ENCODE assay signal across 8 mouse cellular contexts in genomic region chr16:35155391-35156305, GRCm38 (mm10). TPM values are rescaled to one million over a fixed set of nuclear protein-coding genes. Genes with fewer than 3 reads are reported as not detected.
DNase-seq lines count a peak whose midpoint lies in the region; ATAC-seq and TF ChIP-seq lines count a peak whose summit lies in the region.

No protein-coding gene starts in this region.

- no peak for TF ChIP-seq POLR2A in small intestine, adult 2 months (IDR thresholded peaks at IDR 0.05; ENCODE audit: low read depth, low read length)

- peak overlapping the region; percentile 67 for H3K27ac ChIP-seq in intestine, embryonic 14.5 days (ENCODE audit: low read depth)
- H3K27ac ChIP-seq in limb, embryonic 10.5 days: peak overlapping the region; percentile 81
- peak overlapping the region; percentile 60 for H3K27ac ChIP-seq in small intestine, adult 2 months (ENCODE audit: insufficient read depth, low read depth, low read length)

- peaks cover 56% of the 10 kb centered on the region for H3K27me3 ChIP-seq in intestine, embryonic 14.5 days (replicated peaks; ENCODE audit: control insufficient read depth, insufficient read depth, low read length)
- peaks cover 86% of the 10 kb centered on the region for H3K27me3 ChIP-seq in limb, embryonic 10.5 days (ENCODE audit: low read depth, poor library complexity, severe bottlenecking)
- H3K27me3 ChIP-seq in small intestine, adult 2 months (ENCODE audit: control insufficient read depth, insufficient read depth, low read length): peaks cover 43% of the 10 kb centered on the region

- under 1% methylated on average over 75 of the region's 87 CpGs for WGBS in intestine, embryonic 14.5 days
- 1% methylated on average over 87 of the region's 87 CpGs for WGBS in limb, embryonic 10.5 days
- WGBS in small intestine, adult 2 months: 3% methylated on average over 85 of the region's 87 CpGs

- no peaks in the 10 kb centered on the region for H3K9me3 ChIP-seq in intestine, embryonic 14.5 days (ENCODE audit: control insufficient read depth, low read length)
- H3K9me3 ChIP-seq in limb, embryonic 10.5 days (replicated peaks): no peaks in the 10 kb centered on the region

- H3K4me1 ChIP-seq in intestine, embryonic 14.5 days (replicated peaks; ENCODE audit: control insufficient read depth, insufficient read depth, low read length): peaks cover 9% of the 10 kb centered on the region
- peaks cover 41% of the 10 kb centered on the region for H3K4me1 ChIP-seq in limb, embryonic 10.5 days
- peaks cover 9% of the 10 kb centered on the region for H3K4me1 ChIP-seq in small intestine, adult 2 months (ENCODE audit: control insufficient read depth, insufficient read depth, insufficient read length, low read length)

- ATAC-seq in intestine, embryonic 14.5 days (replicated peaks; ENCODE audit: low FRiP score, low TSS enrichment, low read depth): peak; percentile 49

- no peaks in the 10 kb centered on the region for H3K36me3 ChIP-seq in intestine, embryonic 14.5 days (ENCODE audit: control insufficient read depth, insufficient read depth, low read length)
- H3K36me3 ChIP-seq in limb, embryonic 10.5 days: no peaks in the 10 kb centered on the region
- H3K36me3 ChIP-seq in small intestine, adult 2 months (ENCODE audit: control insufficient read depth, insufficient read depth, low read length): no peaks in the 10 kb centered on the region

- no peak for TF ChIP-seq CTCF in small intestine, adult 2 months (IDR thresholded peaks at IDR 0.05; ENCODE audit: extremely low read depth, insufficient read length, insufficient replicate concordance, low read depth, low read length)

- H3K9ac ChIP-seq in intestine, embryonic 14.5 days (ENCODE audit: low read length): peak overlapping the region; percentile 67

- H3K4me2 ChIP-seq in intestine, embryonic 14.5 days (ENCODE audit: low read length): peak overlapping the region; percentile 92

- peak overlapping the region; percentile 62 for H3K4me3 ChIP-seq in intestine, embryonic 14.5 days (ENCODE audit: low read depth, low read length)
- H3K4me3 ChIP-seq in limb, embryonic 10.5 days: peak overlapping the region; percentile 76
- peak overlapping the region; percentile 71 for H3K4me3 ChIP-seq in small intestine, adult 2 months (ENCODE audit: low read depth, low read length)

- peak; percentile 65 for DNase-seq in adrenal gland, postnatal 10 days
- DNase-seq in cerebellum, adult 9-11 months: peak; percentile 73
- DNase-seq in gastrocnemius, postnatal 4 days (ENCODE audit: low spot score in 2 of 2): peak; percentile 31 to 61
- DNase-seq in intestine, embryonic 14.5 days (ENCODE audit: low spot score): peak; percentile 84
- DNase-seq in limb, embryonic 10.5 days (ENCODE audit: low spot score): peak; percentile 71
- peak; percentile 43 for DNase-seq in mesoderm, embryonic 11.5 days (ENCODE audit: low read depth, low spot score)
- no peak for DNase-seq in adipocyte (ENCODE audit: low spot score)

RNA-seq across cellular contexts. Expression of gene Adcy5, which starts 1.0 kb away (rescaled TPM):
- total RNA-seq in adrenal gland, postnatal 10 days (2021): 1 to 10 TPM; 6.6 to 9.0 TPM
- total RNA-seq in gastrocnemius, postnatal 4 days (2021): 1 to 10 TPM; 4.7 to 5.9 TPM
- polyA plus RNA-seq in intestine, embryonic 14.5 days (2014; fragmentation: Nextera tagmentation; extraction: Ambion mirVana): 3.6 and 3.9 TPM in 2 replicates
- polyA plus RNA-seq in limb, embryonic 10.5 days (2016; fragmentation: Nextera tagmentation; extraction: Ambion mirVana): 0.41 and 0.63 TPM in 2 replicates
- 12.3 and 13.0 TPM in 2 replicates for polyA plus RNA-seq in small intestine, adult 2 months (2012; rRNA removed)
